Mouse (Mus musculus) kidney, adult 2 months (tissue): Measurements from ENCODE around the gene Map3k20.

Source experiments
- CTCF ChIP-seq: fragments of 200-500 bp; conservative IDR thresholded peaks from 2 replicates; pipeline ENCODE4 v1.5.1; 2011; ENCODE audit warnings: low read depth, mild to moderate bottlenecking, control low read depth, low read length, moderate library complexity, mixed read lengths; ENCODE audit not compliant: insufficient read depth, insufficient read length
- POLR2A ChIP-seq: fragments of 200-500 bp; IDR thresholded peaks from one replicate; pipeline ENCODE4 v1.6.1; 2011; ENCODE audit warnings: low read depth, low read length, control low read depth

GRCm38 (mm10) chr2:72443960-72444359 is 158.5 kb downstream of the Map3k20 start:
- no peak for TF ChIP-seq CTCF
- no peak for TF ChIP-seq POLR2A
